8 mouse cellular contexts compared by ENCODE assay signal in the genomic region with DNA sequence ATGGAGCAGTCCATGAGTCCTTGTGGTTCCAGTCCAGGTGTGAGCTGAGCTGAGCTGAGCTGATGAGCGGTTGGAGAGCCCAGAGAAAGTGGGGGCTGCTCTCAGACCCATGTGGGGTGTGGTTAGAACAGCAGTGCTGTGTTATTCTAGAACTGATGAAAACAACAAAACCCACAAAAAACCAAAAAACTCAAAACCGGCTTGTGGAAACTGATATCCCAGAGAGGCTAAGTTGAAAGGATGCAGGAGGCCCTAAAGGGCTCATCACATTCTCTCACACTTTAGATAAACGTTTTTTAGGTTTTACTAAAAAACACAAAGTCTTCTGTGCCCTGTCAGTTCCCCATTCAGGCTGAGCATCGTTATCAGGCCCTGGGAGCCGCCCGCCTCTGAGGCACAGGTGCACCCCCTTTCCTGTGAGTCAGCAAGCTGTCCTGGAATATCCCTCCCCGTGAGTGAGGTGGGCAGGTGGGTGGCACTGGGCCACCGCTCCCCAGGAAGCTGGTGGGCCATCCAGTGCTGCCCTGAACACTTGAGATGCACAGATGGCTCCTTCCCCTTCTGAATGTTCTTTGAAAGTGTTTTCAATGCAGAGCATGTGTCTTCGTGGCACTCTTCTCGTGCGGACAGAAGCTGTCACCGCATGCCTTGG. TPM values are rescaled to one million over a fixed set of nuclear protein-coding genes. Genes with fewer than 3 reads are reported as not detected.
A peak's percentile ranks its signal among the peaks of the same experiment; 100 is the strongest.
DNase-seq lines count a peak whose midpoint lies in the region; ATAC-seq and TF ChIP-seq lines count a peak whose summit lies in the region.

No protein-coding gene starts in this region.

- no peak overlapping the region for H3K4me2 ChIP-seq in heart, embryonic 11.5 days
- 0 out of 2 replicates have a peak overlapping the region, but pooled peaks have one; percentile 5 for H3K4me2 ChIP-seq in forebrain, embryonic 16.5 days (ENCODE audit: low read length)
- no peak overlapping the region for H3K4me2 ChIP-seq in stomach, postnatal 0 days (replicated peaks; ENCODE audit: low read depth)

- H3K27me3 ChIP-seq in heart, embryonic 11.5 days (ENCODE audit: control insufficient read depth, insufficient read depth, low read length) = no peaks in the 10 kb centered on the region
- H3K27me3 ChIP-seq in forebrain, embryonic 16.5 days (replicated peaks; ENCODE audit: control insufficient read depth, insufficient read depth, low read length) = no peaks in the 10 kb centered on the region
- H3K27me3 ChIP-seq in stomach, postnatal 0 days (ENCODE audit: control insufficient read depth, insufficient read depth, low read length) = no peaks in the 10 kb centered on the region

- H3K9me3 ChIP-seq in heart, embryonic 11.5 days (replicated peaks; ENCODE audit: control insufficient read depth, low read length) = no peaks in the 10 kb centered on the region
- no peaks in the 10 kb centered on the region for H3K9me3 ChIP-seq in forebrain, embryonic 16.5 days (ENCODE audit: control insufficient read depth, low read length)
- H3K9me3 ChIP-seq in stomach, postnatal 0 days (ENCODE audit: control insufficient read depth, low read length) = no peaks in the 10 kb centered on the region

- H3K27ac ChIP-seq in heart, embryonic 11.5 days (ENCODE audit: low read depth, low read length) = peak overlapping the region; percentile 19; the same call in 1 of the 2 replicates
- peak overlapping the region; percentile 70 for H3K27ac ChIP-seq in forebrain, embryonic 16.5 days (ENCODE audit: low read length)
- H3K27ac ChIP-seq in stomach, postnatal 0 days (replicated peaks) = no peak overlapping the region

- 45% methylated on average over 12 of the region's 12 CpGs for WGBS in heart, embryonic 11.5 days (ENCODE audit: insufficient replicate concordance)
- WGBS in forebrain, embryonic 16.5 days = 27% methylated on average over 12 of the region's 12 CpGs
- WGBS in stomach, postnatal 0 days = 64% methylated on average over 12 of the region's 12 CpGs

- DNase-seq in heart, postnatal 4 days = no peak
- peak; percentile 76 for DNase-seq in cerebellum, adult 11 months
- no peak for DNase-seq in stomach, postnatal 0 days (ENCODE audit: low spot score)
- no peak for DNase-seq in lung, postnatal 10 days
- no peak for DNase-seq in spleen, adult 18-20 months

- 0 out of 2 replicates have a peak overlapping the region, but pooled peaks have one; percentile 17 for H3K9ac ChIP-seq in heart, embryonic 11.5 days (ENCODE audit: low read depth, low read length)
- no peak overlapping the region for H3K9ac ChIP-seq in forebrain, embryonic 16.5 days (replicated peaks; ENCODE audit: low read depth, low read length)
- no peak overlapping the region for H3K9ac ChIP-seq in stomach, postnatal 0 days (ENCODE audit: low read length)

- no peak overlapping the region for H3K4me3 ChIP-seq in heart, embryonic 11.5 days (ENCODE audit: low read depth, low read length)
- no peak overlapping the region for H3K4me3 ChIP-seq in forebrain, embryonic 16.5 days (replicated peaks; ENCODE audit: low read length)
- H3K4me3 ChIP-seq in stomach, postnatal 0 days (ENCODE audit: low read depth, low read length) = no peak overlapping the region

- ATAC-seq in heart, embryonic 11.5 days (replicated peaks; ENCODE audit: insufficient number of reproducible peaks, low FRiP score, low TSS enrichment) = 0 out of 2 replicates have a peak, but pooled peaks have one; percentile 43
- no peak; the same call in 1 of the 2 replicates for ATAC-seq in forebrain, embryonic 16.5 days
- peak; percentile 69 for ATAC-seq in megakaryocyte progenitor cell, adult 5-6 weeks (replicated peaks; ENCODE audit: poor library complexity)
- ATAC-seq in stomach, postnatal 0 days (ENCODE audit: low FRiP score, low TSS enrichment) = no peak

- no peak for TF ChIP-seq EP300 in stomach, postnatal 0 days (optimal IDR thresholded peaks at IDR 0.05)

- peaks cover 3% of the 10 kb centered on the region; the same call in 1 of the 2 replicates for H3K36me3 ChIP-seq in heart, embryonic 11.5 days (ENCODE audit: control insufficient read depth, insufficient read depth, low read length)
- no peaks in the 10 kb centered on the region for H3K36me3 ChIP-seq in forebrain, embryonic 16.5 days (ENCODE audit: control insufficient read depth, insufficient read depth)
- peaks cover 3% of the 10 kb centered on the region; the same call in 1 of the 2 replicates for H3K36me3 ChIP-seq in stomach, postnatal 0 days (ENCODE audit: control insufficient read depth, insufficient read depth, low read length)

- H3K4me1 ChIP-seq in heart, embryonic 11.5 days (ENCODE audit: control insufficient read depth, insufficient read depth, low read length) = peaks cover 75% of the 10 kb centered on the region
- peaks cover 56% of the 10 kb centered on the region for H3K4me1 ChIP-seq in forebrain, embryonic 16.5 days (replicated peaks; ENCODE audit: control insufficient read depth, insufficient read depth, low read length)
- peaks cover 2% of the 10 kb centered on the region; the same call in 1 of the 2 replicates for H3K4me1 ChIP-seq in stomach, postnatal 0 days (replicated peaks; ENCODE audit: control insufficient read depth, insufficient read depth)

- TF ChIP-seq CTCF in stomach, postnatal 0 days (IDR thresholded peaks at IDR 0.05; ENCODE audit: low read depth) = no peak

RNA-seq across cellular contexts. Expression of gene Ssbp3, which starts 24.6 kb away (rescaled TPM):
- 54.2 and 63.4 TPM in 2 replicates for polyA plus RNA-seq in heart, embryonic 11.5 days (2014; fragmentation: Nextera tagmentation; extraction: Ambion mirVana)
- 10 to 100 TPM; 55.3 to 58.7 TPM for total RNA-seq in heart, postnatal 4 days (2021)
- 163 and 167 TPM in 2 replicates for polyA plus RNA-seq in forebrain, embryonic 16.5 days (2015; fragmentation: Nextera tagmentation; extraction: Ambion mirVana)
- total RNA-seq in megakaryocyte progenitor cell, adult 5-6 weeks (2015) = 35.5 and 36.5 TPM in 2 replicates
- 16.0 and 30.8 TPM in 2 replicates for total RNA-seq in megakaryocyte progenitor cell, adult 5-6 weeks (2017)
- 39.3 and 50.0 TPM in 2 replicates for polyA plus RNA-seq in stomach, postnatal 0 days (2015; fragmentation: Nextera tagmentation; extraction: Ambion mirVana)

Comparison
In these comparisons a context has a peak if more than half of its experiments do, and no peak if none do; other contexts are left out.
1. ATAC-seq: peak in heart, embryonic 11.5 days (single experiment) and megakaryocyte progenitor cell, adult 5-6 weeks (single experiment); none in forebrain, embryonic 16.5 days (single experiment) and stomach, postnatal 0 days (single experiment).